Mouse (Mus musculus): ENCODE measurements around the gene Tldc2. TPM values are rescaled to one million over a fixed set of nuclear protein-coding genes. Genes with fewer than 3 reads are reported as not detected.

Gene Tldc2
- total and polyA plus RNA-seq, 2 experiments from 2014 or later = not detected

DNA sequence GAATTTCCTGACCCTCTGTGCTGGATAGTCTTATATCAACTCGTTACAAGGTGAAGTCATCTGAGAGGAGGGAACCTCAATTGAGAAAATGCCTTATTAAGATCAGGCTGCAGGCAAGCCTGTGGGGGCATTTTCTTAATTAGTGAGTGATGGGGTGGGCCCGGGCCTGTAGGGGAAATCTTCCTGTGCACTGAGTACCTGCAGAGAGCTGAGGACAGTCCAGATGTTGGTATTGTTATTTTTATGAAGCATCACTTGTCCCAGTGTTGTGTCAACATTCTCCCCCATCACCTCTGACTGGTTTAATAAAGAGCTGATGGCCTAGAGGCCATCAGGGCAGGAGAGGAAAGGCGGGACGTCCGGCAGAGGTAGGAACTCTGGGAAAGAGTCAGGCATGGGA, 57.3 kb downstream of the Tldc2 start:
- Histone ChIP-seq H3K9me3 (replicated peaks; ENCODE audit: control insufficient read depth, low read length) (no peaks in the 10 kb centered on the region; the same call in 1 of the 2 replicates), H3K4me3 (ENCODE audit: low read depth, low read length) (no peak overlapping the region), H3K4me1 (ENCODE audit: control insufficient read depth, insufficient read depth) (no peaks in the 10 kb centered on the region), H3K27me3 (ENCODE audit: control insufficient read depth, insufficient read depth, low read length) (no peaks in the 10 kb centered on the region), H3K9ac (replicated peaks; ENCODE audit: low read depth, low read length) (no peak overlapping the region), H3K27ac (ENCODE audit: low read depth) (no peak overlapping the region), H3K36me3 (replicated peaks; ENCODE audit: control insufficient read depth, insufficient read depth, low read length) (peaks cover 17% of the 10 kb centered on the region; the same call in 1 of the 2 replicates), H3K4me2 (ENCODE audit: low read depth, low read length) (no peak overlapping the region)
- no peak for DNase-seq (ENCODE audit: low spot score)
- ATAC-seq (ENCODE audit: insufficient read depth, low read depth) = no peak
- WGBS = 74% methylated on average over 5 of the region's 5 CpGs
- TF ChIP-seq CTCF (IDR thresholded peaks at IDR 0.05; ENCODE audit: low read depth) = no peak
- no peak for TF ChIP-seq EP300 (IDR thresholded peaks at IDR 0.05; ENCODE audit: low read depth)

- TF ChIP-seq CTCF (IDR thresholded peaks at IDR 0.05; ENCODE audit: low read depth) (no peak), EP300 (IDR thresholded peaks at IDR 0.05; ENCODE audit: low read depth) (no peak)
- no peak overlapping the region for H3K4me3 ChIP-seq (ENCODE audit: low read depth, low read length)
- H3K4me1 ChIP-seq (ENCODE audit: control insufficient read depth, insufficient read depth) = no peaks in the 10 kb centered on the region
- peaks cover 27% of the 10 kb centered on the region for H3K36me3 ChIP-seq (replicated peaks; ENCODE audit: control insufficient read depth, insufficient read depth, low read length)
- H3K27ac ChIP-seq (ENCODE audit: low read depth) = no peak overlapping the region
- DNase-seq (ENCODE audit: low spot score) (no peak), ATAC-seq (ENCODE audit: insufficient read depth, low read depth) (no peak)
- no peaks in the 10 kb centered on the region for H3K9me3 ChIP-seq (replicated peaks; ENCODE audit: control insufficient read depth, low read length)
- no peak overlapping the region for H3K9ac ChIP-seq (replicated peaks; ENCODE audit: low read depth, low read length)
- no peak overlapping the region for H3K4me2 ChIP-seq (ENCODE audit: low read depth, low read length)
- H3K27me3 ChIP-seq (ENCODE audit: control insufficient read depth, insufficient read depth, low read length) = no peaks in the 10 kb centered on the region
- 70% methylated on average over 1 of the region's 1 CpGs for WGBS
Measured at GRCm38 (mm10) chr2:157145173-157145572, 58.3 kb downstream of the Tldc2 start.

Other genes starting within 250 kb of the Tldc2 start
- gene Tgif2, start 247.0 kb upstream of the Tldc2 start, total RNA-seq (2014; rRNA removed; ENCODE audit: low replicate concordance) = 19.7 and 28.3 TPM in 2 replicates
- 11.6 and 14.6 TPM in 2 replicates for gene Tgif2, start 247.0 kb upstream of the Tldc2 start, polyA plus RNA-seq (2015; fragmentation: Nextera tagmentation; extraction: Ambion mirVana)
- gene 4930518I15Rik, start 229.1 kb upstream of the Tldc2 start, total RNA-seq (2014; rRNA removed; ENCODE audit: low replicate concordance) = 0.12 TPM in 1 of 2 replicates, not detected in the other
- 3.2 and 3.8 TPM in 2 replicates for gene 4930518I15Rik, start 229.1 kb upstream of the Tldc2 start, polyA plus RNA-seq (2015; fragmentation: Nextera tagmentation; extraction: Ambion mirVana)
- gene Rab5if, start 223.9 kb upstream of the Tldc2 start, total RNA-seq (2014; rRNA removed; ENCODE audit: low replicate concordance) = 155 and 219 TPM in 2 replicates
- 186 and 188 TPM in 2 replicates for gene Rab5if, start 223.9 kb upstream of the Tldc2 start, polyA plus RNA-seq (2015; fragmentation: Nextera tagmentation; extraction: Ambion mirVana)
- gene Sla2, start 199.9 kb upstream of the Tldc2 start, total RNA-seq (2014; rRNA removed; ENCODE audit: low replicate concordance) = 1.5 TPM in 1 of 2 replicates, not detected in the other
- gene Sla2, start 199.9 kb upstream of the Tldc2 start, polyA plus RNA-seq (2015; fragmentation: Nextera tagmentation; extraction: Ambion mirVana) = 0.11 and 0.14 TPM in 2 replicates
- 21.9 and 27.2 TPM in 2 replicates for gene Ndrg3, start 95.0 kb upstream of the Tldc2 start, total RNA-seq (2014; rRNA removed; ENCODE audit: low replicate concordance)
- gene Ndrg3, start 95.0 kb upstream of the Tldc2 start, polyA plus RNA-seq (2015; fragmentation: Nextera tagmentation; extraction: Ambion mirVana) = 16.2 and 17.1 TPM in 2 replicates
- gene Dsn1, start 79.9 kb upstream of the Tldc2 start, total RNA-seq (2014; rRNA removed; ENCODE audit: low replicate concordance) = 28.2 and 47.4 TPM in 2 replicates
- 13.8 TPM in 2 replicates for gene Dsn1, start 79.9 kb upstream of the Tldc2 start, polyA plus RNA-seq (2015; fragmentation: Nextera tagmentation; extraction: Ambion mirVana)
- gene Soga1, start 7.8 kb upstream of the Tldc2 start, total RNA-seq (2014; rRNA removed; ENCODE audit: low replicate concordance) = 21.0 and 48.5 TPM in 2 replicates
- gene Soga1, start 7.8 kb upstream of the Tldc2 start, polyA plus RNA-seq (2015; fragmentation: Nextera tagmentation; extraction: Ambion mirVana) = 1.0 and 1.1 TPM in 2 replicates
- gene Samhd1, start 48.2 kb downstream of the Tldc2 start, total RNA-seq (2014; rRNA removed; ENCODE audit: low replicate concordance) = 9.0 and 22.6 TPM in 2 replicates
- 12.1 and 13.0 TPM in 2 replicates for gene Samhd1, start 48.2 kb downstream of the Tldc2 start, polyA plus RNA-seq (2015; fragmentation: Nextera tagmentation; extraction: Ambion mirVana)
- gene Rbl1, start 117.5 kb downstream of the Tldc2 start, total RNA-seq (2014; rRNA removed; ENCODE audit: low replicate concordance) = 18.5 and 21.8 TPM in 2 replicates
- gene Rbl1, start 117.5 kb downstream of the Tldc2 start, polyA plus RNA-seq (2015; fragmentation: Nextera tagmentation; extraction: Ambion mirVana) = 6.0 and 6.9 TPM in 2 replicates
- gene Rpn2, start 192.0 kb downstream of the Tldc2 start, total RNA-seq (2014; rRNA removed; ENCODE audit: low replicate concordance) = 147 and 172 TPM in 2 replicates
- gene Rpn2, start 192.0 kb downstream of the Tldc2 start, polyA plus RNA-seq (2015; fragmentation: Nextera tagmentation; extraction: Ambion mirVana) = 78.8 and 81.1 TPM in 2 replicates
- gene Mroh8, start 192.5 kb downstream of the Tldc2 start, total RNA-seq (2014; rRNA removed; ENCODE audit: low replicate concordance) = 0.69 TPM in 1 of 2 replicates, not detected in the other
- 0.16 and 0.20 TPM in 2 replicates for gene Mroh8, start 192.5 kb downstream of the Tldc2 start, polyA plus RNA-seq (2015; fragmentation: Nextera tagmentation; extraction: Ambion mirVana)